Mouse (Mus musculus): ENCODE data around the gene Tjp3.

Tjp3 gene

DNA sequence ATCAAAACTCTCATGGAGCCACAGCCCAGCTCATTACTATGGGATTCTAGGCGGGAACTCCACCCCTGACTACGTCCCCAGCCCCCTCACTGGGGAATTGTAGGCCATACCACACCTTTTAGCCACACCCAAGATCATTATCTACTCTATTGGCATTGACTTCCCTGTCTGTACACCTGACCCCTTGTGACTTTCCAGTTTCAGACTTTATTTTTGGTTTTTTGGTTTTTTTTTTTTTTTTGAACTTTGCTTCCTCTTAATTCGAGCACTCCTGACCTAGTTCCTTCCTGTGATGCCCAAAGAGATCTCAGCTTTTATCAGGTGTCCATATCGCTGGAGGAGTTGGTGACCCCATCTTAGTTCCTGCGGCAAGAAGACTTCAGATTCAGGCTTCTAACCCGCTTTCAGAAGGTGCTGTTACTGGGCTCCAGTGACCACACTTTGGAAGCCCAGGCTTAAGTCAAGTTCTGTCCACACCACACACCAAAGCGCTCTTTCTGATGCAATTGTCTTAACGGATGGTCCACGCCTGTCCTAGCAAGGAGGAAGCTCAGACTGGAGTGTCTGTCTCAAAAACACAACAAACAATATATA, at the start of gene Tjp3:
Tjp3 (minus strand) TSS at position 71 of the 594 bp plus-strand sequence.
- DNase-seq, result peak in 1 of 2 experiments; percentile 35

DNA sequence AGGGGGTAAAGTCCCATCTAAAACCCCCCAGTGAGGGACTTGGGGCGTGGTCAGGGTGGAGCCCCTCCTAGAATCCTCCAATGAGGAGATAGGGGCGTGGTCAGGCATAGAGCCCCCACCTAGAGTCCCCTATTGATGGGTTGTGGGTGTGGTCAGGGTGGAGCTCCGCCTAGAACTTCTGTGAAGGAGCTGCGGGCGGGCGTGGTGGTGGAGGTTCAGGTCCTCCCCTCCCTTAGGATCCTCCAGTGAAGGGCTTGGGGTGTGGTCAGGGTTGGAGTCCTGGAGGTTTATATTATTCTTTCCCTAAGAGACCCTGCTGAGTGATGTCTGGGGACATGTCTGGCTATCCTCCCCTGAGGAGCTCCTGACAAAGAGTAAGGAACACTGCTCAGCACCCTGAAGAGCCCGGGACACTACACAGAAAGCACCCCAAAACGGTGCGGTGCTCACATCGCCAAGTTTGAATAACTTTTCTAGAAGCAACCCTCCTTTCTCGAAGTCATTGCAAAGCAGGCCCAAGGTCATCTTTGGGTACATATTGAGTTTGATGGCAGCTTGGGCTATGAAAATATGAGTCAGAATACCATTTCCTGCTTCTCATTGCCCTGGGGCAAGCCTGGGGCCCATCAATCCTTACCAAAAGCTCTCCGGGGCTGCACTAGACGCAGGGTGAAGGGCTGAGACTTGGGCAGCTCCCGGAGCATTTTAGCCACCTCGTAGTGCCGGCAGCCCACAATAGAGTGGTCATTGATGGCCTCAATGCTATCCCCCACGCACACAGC, 49.4 kb upstream of the Tjp3 start:
- no peak for DNase-seq

DNA sequence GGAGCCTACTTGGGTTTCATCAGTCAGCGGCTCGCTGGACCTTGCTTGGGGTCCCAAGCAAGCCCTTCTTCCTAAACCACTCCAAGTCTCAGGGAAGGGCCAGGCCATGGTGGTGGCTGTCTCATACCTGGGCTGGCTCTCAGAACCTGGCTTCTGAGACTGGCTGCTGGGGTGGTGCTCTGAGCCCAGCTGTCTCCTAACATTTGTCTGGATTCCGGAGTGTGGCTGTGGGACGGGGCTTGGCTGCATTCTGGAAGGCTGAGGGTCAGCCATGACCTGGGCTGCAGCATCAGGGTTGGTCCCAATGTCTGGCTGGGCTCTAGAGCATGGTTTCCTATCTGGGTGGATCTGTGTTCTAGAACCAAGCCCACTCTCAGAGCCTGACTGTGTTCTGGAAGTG, 45.2 kb upstream of the Tjp3 start:
- no peak for DNase-seq

DNA sequence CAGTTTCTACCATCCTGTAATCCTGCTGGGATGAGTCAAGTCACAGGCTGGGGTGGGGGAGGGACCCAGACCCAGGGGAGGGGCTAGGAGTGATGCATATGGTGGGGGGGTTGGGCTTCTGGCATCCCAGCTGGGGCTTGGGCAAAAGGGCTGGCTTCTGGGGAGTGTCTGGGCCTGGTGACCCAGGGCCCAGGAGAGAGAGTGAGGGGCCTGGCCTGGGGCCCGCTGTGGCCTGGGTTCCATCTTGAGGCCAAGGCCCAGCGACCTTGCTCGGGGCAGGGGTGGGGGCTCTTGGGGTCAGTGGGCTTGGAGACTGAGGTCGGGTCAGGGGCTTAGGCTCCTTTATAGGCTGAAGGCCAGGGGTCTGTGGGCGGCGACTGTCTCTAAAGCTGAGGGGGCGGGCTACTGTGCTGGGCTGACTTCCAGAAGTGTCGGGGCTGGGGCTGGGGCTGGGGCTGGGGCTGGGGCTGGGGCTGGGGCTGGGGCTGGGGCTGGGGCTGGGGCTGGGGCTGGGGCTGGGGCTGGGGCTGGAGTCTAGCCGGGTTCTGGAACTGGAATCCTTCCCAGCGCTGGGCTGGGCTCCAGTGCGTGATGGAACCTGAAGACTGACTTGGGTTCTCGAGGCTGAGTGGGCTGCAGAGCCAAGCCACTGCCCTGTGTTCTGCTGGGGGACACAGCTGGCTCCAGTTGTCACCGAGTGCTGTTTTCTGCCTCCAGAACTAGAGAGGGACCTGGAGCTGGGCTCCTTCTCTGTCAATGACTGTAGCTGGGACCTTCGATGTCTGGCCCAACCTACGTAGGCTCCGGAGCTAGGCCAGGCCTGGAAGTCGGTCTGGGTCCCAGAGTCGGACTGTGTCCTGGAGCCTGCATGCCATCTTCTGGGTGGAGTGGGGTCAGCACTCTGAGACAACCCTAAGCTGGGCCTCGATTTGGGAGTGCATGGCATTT, 44.3 kb upstream of the Tjp3 start:
- DNase-seq, result no peak

DNA sequence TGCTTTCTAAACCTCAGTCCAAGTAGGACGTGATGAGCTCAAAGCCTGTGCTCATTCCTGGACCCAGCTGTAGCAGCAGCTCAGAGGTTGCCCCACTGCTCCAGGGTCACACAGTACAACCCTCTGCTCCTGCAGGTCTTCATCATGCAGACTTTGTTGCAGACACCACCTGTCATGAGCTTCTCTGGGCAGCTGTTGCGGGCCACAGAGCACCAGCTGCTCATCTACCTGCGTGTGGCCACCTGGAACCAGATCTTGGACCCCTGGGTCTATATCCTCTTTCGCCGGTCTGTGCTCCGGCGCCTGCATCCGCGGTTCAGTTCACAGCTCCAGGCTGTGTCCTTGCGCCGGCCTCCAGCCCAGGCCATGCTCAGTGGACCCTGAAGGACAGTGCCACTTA, 42.9 kb upstream of the Tjp3 start:
- no peak for DNase-seq

DNA sequence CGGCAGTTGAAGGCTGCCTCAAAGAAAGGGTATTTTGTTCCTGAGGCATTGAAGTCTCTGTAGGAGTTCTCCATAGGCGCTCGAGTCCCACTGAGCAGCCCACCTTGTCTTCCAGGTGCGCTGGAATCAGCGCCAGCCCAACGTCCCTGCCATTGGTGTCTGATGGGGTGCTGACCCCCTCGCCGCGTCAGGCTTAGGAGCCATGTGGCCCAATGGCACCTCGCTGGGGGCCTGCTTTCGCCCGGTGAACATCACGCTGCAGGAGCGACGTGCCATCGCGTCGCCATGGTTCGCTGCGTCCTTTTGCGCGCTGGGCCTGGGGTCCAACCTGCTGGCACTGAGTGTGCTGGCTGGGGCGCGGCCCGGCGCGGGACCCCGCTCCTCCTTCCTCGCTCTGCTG, 40.9 kb upstream of the Tjp3 start:
- no peak for DNase-seq

DNA sequence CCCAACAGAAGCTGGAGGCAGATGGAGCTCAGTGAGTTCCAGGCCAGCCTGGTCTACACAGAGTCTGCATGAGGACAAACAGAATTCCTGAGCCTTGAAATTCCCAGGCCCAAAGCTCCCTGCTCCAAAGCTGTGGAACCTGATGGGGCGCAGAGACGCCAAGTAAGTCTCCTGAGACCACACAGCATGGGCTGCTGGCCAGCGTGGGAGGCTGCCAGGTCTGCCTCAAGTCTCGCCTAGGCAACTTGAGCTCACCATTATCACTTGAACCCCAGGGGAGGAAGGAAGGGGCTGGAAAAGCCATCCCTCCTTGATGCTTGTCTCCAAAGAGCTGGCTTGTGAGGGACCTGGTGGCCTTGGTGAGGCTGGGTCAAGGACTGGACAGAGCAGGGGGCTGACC, 38.6 kb upstream of the Tjp3 start:
- no peak for DNase-seq

DNA sequence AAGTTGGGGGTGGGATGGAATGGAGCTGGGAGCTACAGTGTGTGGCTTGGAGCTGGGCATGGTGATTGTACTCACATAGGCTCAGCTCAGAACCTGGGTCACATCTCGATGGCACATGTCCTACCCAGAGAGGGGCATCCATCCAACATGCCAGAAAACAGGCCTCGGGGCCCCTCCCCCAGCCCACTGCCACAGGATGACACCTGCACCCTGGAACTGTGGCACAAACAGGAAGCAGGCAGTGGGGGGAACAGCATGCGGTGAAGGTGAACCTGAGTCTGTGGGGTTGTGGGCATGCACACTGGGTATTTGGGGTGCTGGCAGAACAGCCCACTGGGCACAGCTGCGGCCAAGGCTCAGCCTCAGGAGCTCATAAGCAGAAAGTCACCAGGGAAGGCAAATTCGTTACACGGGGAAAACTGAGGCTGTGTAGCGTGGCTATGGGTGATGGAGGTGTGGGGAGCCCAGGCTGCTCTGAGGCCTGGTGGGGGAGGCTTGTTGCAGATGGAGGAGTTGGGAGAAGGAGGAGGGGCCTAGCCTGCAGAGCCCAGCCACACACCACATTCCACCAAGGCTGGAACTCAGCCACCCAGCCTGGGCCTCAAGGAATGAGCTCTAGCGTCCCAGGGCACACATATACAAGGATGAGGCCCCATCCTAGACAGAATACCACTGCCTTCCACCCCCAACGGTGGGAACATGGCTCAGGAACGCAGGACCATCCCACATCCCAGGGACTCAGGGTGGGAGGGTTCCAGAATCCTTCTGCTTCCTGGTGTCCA, 38.0 kb upstream of the Tjp3 start:
- DNase-seq, result peak; percentile 61 to 72

DNA sequence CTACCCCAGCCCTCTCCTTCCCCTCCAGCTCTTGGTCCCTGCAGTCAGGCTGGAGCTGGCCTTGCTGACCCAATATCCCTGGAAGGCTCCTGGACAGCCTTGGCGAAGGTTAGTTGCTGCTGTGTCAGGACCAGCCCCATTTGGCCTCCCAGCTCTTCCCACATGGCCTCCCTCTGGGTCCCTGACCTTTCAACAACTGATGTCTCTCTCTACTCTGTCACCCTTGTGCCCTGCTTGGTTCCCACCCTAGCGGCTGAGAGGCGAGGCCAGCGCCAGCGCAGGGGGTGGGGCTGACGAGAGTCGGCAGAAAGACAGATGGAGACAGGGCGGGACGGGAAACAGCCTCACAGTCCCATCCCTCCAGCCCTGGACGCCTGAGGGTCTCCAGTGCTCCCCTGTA, 37.0 kb upstream of the Tjp3 start, which contains the start of gene Tbxa2r:
Tbxa2r (plus strand) TSS at position 346 of the 400 bp plus-strand sequence.
- DNase-seq, result peak; percentile 54 to 59

DNA sequence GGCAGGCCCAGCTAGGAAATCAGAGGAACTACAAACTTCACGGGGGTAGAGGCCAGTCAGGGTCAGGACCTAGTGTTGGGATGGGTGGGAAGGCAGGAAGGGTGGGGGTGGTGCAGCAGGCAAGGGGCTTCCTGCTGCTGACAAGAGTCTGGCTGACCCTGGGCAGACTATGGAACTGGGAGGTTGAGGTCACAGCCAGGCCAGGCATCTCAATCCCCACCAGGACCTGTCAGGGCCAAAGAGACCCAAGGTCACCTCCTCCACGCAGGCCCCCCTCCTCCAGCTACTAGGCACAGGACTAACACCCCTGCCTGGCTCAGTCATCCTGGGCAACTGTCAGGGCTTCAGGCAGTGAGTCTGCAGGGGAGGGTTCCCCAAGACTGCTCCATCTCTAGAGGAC, 36.6 kb upstream of the Tjp3 start:
- no peak for DNase-seq

DNA sequence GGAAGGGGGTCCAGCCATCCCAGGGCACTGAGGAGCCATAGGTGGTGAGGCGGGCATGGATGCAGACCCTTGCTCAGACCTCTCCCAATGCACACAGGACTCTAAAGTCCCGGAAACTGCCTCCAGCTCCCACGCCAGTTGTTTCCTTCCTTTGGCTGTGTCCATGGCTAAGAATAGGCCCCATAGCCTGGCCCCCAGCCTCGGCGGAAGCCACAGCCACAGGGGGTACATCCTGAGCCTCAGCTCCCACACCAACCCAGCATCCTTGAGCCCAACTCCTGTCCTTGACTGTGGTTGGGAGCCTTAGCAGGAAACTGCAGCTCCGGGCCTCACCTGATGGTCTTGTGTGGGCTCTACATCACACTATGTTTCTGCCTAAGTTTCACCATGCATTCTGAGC, 35.5 kb upstream of the Tjp3 start:
- DNase-seq, result no peak

DNA sequence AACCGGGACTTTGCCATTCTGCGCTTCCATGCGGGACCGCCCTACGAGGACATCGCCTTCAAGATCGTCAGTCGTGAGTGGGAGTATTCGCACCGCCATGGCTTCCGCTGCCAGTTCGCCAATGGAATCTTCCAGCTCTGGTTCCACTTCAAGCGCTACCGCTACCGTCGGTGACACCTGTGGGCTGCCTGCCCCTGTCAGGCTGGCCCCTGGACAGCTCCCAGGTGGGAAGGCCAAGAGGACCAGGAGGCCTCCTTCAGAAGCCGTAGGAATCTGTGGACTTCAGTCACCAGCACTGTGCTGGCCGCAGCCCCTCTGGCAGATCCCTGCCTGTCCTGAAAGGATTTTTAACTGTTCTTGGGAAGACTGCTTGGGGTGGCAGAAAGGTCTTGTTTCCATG, 34.4 kb upstream of the Tjp3 start:
- no peak for DNase-seq

DNA sequence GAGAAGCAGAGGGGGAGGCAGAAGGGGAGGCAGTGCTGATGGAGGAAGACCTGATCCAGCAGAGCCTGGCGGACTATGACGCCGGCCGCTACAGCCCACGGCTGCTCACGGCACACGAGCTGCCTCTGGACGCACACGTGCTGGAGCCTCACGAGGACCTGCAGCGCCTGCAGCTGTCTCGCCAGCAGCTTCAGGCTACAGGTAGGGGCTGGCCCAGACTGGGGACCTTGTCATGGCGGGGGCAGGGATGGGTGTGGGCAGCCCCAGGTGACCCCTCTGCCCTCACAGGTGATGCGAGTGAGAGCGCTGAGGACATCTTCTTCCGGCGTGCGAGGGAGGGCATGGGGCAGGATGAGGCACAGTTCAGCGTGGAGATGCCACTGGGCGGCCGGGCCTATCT, 33.8 kb upstream of the Tjp3 start:
- no peak for DNase-seq

DNA sequence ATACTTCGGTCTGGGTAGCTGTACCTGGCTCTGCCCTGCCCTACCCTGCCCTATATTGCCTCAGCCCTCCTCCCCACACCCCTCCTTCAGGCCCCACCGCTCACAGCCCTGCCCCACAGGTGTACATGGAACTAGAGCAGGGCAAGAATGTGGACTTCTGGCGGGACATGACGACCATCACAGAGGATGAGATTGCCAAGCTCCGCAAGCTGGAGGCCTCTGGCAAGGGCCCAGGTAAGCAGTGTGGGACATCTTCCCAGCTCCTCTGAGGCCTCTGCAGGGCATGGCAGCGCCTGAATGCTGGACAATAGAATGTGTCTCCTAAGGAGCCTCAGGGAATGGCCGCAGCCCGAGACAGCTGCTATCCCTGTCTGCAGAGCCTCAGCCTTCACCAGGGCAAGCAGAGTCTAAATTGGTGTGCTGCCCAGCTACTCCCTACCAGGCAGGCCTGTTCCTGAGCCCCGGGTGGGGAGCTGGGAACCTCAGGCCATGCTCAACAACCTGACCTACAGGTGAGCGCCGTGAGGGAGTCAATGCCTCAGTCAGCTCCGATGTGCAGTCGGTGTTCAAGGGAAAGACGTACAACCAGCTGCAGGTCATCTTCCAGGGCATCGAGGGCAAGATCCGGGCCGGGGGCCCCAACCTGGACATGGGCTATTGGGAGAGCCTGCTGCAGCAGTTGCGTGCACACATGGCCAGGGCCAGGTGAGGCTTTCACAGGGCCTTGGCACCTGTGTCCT, 32.6 kb upstream of the Tjp3 start:
- DNase-seq, result no peak

DNA sequence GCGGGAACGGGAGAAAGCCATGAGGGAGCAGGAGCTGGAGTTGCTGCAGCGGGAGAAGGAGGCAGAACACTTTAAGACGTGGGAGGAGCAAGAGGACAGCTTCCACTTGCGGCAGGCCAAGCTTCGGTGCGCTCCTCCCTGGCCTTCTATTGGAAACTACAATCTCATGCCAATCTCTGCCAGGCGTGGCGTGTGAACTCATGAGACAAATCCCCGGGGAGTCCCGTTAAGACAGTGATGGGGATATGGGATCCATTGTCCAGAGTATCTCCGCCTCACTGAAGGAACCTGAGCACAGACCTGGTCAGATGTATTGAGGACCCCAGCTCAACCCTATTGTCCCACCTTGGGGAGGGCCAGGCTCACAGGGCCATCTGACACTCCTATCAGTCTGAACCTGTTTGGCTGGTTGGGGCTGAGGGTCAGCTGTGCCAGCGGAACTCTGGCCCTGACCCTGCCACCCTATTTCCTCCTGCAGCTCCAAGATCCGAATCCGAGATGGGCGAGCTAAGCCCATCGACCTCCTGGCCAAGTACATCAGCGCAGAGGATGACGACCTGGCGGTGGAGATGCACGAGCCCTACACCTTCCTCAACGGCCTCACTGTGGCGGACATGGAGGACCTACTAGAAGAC, 31.9 kb upstream of the Tjp3 start:
- no peak for DNase-seq

DNA sequence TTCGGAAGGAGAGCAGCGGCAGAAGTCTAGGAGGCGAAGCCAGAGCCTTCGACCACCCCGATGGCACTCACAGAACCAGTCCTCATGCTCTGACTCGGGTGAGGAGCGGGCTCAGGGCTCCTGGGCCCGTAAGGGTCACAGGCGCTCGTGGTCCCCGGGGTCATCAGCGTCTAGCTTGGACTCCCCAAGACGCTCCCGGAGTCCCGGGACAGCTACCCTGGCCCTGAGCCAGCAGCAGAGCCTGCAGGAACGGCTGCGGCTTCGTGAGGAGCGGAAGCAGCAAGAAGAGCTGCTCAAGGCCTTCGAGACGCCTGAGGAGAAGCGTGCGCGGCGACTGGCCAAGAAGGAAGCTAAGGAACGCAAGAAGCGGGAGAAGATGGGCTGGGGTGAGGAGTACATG, 31.1 kb upstream of the Tjp3 start:
- no peak for DNase-seq

DNA sequence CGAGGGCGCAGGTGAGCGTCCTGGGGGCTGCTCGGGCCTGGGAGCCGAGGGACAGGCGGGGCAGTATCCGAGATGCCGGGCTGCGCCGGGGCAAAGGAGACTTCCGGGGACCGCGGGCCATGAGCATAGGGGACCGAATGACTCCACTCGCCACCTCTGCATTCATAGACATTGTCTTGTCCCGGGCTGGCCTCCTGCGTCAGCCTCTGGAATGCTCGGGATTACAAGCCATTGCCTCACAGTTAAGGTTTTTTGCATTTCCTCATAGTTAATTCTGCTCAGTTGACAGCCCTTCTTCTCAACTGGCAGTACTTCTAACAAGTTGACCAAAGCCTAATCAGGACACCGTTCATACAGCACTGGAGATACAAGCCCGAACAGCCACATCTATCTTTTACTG, 30.1 kb upstream of the Tjp3 start:
- no peak for DNase-seq

DNA sequence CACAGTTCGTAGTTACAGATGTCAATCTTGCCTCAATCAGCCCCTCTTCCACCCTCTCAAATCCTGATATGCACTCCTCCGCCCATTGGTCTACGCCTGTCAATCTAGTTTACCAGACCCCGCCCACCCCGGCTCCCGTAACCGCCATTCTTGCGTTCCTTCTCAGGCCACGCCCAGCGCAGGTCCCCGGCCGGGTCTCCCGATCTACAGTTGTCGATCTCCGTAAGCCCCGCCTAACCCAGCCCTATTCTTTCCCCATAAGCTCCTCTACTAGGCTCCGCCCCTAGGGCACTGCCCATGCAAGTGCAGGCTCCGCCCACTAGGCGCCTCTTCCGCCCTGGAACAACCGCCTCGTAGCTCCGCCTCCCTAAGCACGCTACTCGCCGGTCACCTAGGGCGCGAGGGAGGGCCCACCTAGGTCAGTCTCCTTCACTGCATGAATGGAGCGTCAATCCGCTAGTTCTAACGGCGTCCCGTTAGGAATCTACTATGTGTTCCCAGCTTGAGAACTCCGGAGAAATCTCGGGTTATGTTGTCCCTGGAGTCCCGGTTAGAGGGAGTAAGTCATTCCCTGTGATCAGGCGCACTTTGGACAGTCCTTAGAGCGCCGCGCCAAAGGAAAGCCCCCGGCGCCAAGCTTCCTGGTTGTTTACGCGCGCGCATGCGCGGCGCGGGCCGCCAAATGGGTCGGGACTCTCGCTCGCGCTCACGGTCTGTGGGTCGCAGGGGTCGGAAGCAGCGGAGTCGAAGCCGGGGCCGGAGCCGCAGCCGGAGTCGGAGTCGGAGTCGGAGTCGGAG, 29.4 kb upstream of the Tjp3 start, which contains the start of gene Cactin:
Cactin (plus strand) TSS at position 554 of the 798 bp plus-strand sequence.
- peak; percentile 98 to 99 for DNase-seq

DNA sequence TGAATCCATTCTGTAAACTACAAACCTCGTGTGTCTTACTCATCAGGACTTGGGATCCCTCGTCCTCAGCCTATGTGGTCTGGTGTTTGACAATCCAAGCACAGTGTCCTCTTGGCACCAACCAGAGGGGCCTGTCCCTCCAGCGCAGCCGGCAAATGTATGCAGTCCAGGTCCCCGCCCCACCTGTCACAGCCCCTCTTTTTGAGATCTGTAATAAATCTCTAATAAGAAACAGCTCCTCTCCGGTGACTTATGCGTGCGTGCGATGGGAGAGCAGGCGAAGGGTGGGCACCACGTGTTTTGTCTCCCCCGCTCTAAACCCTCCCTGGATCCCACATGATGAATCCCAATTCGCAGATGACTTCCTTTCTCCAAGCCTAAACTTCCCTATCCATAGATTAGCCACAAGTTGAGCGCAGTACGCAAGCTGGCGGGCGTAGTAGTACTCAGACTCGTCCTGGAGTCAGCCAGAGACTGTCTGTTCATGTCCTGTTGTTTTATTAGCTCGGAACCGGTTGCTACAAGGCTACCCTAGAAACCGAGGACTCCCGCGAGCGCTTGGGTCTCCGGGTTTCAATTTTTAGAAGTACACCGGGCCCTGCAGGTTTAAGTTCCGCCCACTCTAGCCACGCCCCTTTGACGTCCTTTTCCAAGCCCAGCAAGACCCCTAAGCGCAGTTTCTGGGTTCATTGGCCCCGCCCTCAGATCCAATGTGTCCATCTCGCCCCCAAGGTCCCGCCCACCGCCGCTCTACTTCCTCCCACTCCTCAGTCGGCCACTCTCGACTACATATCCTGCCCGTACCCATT, 28.6 kb upstream of the Tjp3 start:
- peak; percentile 40 to 45 for DNase-seq

DNA sequence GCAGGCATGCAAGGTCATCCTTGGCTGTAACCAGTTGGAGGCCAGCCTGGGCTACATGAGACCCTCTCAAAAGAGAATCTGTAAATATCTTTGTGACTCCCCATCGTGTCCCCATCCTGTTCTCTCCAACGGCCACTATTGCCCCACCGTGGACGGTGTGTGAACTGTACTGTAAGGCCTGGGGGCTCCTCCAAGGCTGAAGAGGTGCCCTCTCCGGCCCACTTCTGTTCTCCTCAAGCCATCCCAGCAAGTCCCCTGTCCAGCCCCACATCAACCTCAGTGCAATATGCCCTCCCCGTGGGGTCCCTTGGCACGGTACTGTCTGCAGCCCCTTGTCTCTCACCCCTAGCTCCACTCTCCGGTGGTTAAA, 27.9 kb upstream of the Tjp3 start:
- DNase-seq, result peak; percentile 46 to 53

Measured in B cell, adult 2 months (primary cell).